Mouse (Mus musculus) stomach, embryonic 15.5 days (tissue): ENCODE data around the gene Stard7. TPM values are rescaled to one million over a fixed set of nuclear protein-coding genes. Genes with fewer than 3 reads are reported as not detected.
A peak's percentile ranks its signal among the peaks of the same experiment; 100 is the strongest.
"Not testable (repeated sequence)": the region's sequence is repeated elsewhere in the genome, so short reads cannot be mapped to it uniquely, and the experiment has no call there.

Experiments
- ATAC-seq: fragments of 200-750 bp; cut with Nextera tagmentation; 2 replicates; pipeline ENCODE4 v1.8.0; 2017; ENCODE audit warnings: low read depth, moderate number of reproducible peaks, moderate TSS enrichment; ENCODE audit not compliant: insufficient read depth, low FRiP score
- H3K27ac ChIP-seq: fragments of 300-500 bp; sonication (generic); 2 replicates; pipeline ENCODE4 v1.5.1; 2015; ENCODE audit warnings: mild to moderate bottlenecking, inconsistent platforms
- H3K27me3 ChIP-seq: fragments of 300-500 bp; sonication (generic); replicated peaks from 2 replicates; pipeline ENCODE4 v1.6.1; 2015; ENCODE audit warnings: inconsistent platforms
- H3K36me3 ChIP-seq: fragments of 300-500 bp; sonication (generic); 2 replicates; pipeline ENCODE4 v1.6.1; 2015; ENCODE audit warnings: inconsistent platforms
- H3K4me1 ChIP-seq: fragments of 300-500 bp; sonication (generic); 2 replicates; pipeline ENCODE4 v1.6.1; 2015; ENCODE audit warnings: inconsistent platforms
- H3K4me2 ChIP-seq: fragments of 300-500 bp; sonication (generic); 2 replicates; pipeline ENCODE4 v1.6.1; 2015; ENCODE audit warnings: mild to moderate bottlenecking, inconsistent platforms
- H3K4me3 ChIP-seq: fragments of 300-500 bp; sonication (generic); replicated peaks from 2 replicates; pipeline ENCODE4 v1.5.1; 2015; ENCODE audit warnings: inconsistent platforms
- H3K9ac ChIP-seq: fragments of 300-500 bp; sonication (generic); 2 replicates; pipeline ENCODE4 v1.6.1; 2015; ENCODE audit warnings: inconsistent platforms
- H3K9me3 ChIP-seq: fragments of 300-500 bp; sonication (generic); 2 replicates; pipeline ENCODE4 v1.6.1; 2016; ENCODE audit warnings: inconsistent platforms
- WGBS: fragments of 180-500 bp; shearing (Covaris S2); methylation state at CpG from one replicate; pipeline ENCODE4 v1.1.7; 2015; 5-methylcytosine and 5-hydroxymethylcytosine counted together
- polyA plus RNA-seq: library from polyadenylated mRNA; unstranded; fragments of >200 nt; fragmentation: Nextera tagmentation; extraction: Ambion mirVana; gene quantifications from 2 replicates; pipeline ENCODE4 v1.2.1, GENCODE M21; 2015

Gene Stard7
- polyA plus RNA-seq, 1 experiment from 2014 or later, result 73.7 TPM

GRCm38 (mm10) chr2:127254604-127255134 lies 15.3 kb upstream of the Stard7 start:
- Histone ChIP-seq H3K4me1 (peaks cover 3% of the 10 kb centered on the region; the same call in 1 of the 2 replicates), H3K4me3 (no peak overlapping the region), H3K27me3 (no peaks in the 10 kb centered on the region), H3K27ac (no peak overlapping the region), H3K4me2 (no peak overlapping the region), H3K9me3 (no peaks in the 10 kb centered on the region), H3K36me3 (peaks cover 26% of the 10 kb centered on the region), H3K9ac (no peak overlapping the region)
- no peak for ATAC-seq
- WGBS, result 92% methylated on average over 3 of the region's 3 CpGs

GRCm38 (mm10) chr2:127255294-127255693 lies 14.7 kb upstream of the Stard7 start:
- Histone ChIP-seq H3K4me1 (peaks cover 3% of the 10 kb centered on the region; the same call in 1 of the 2 replicates), H3K27ac (no peak overlapping the region), H3K9ac (no peak overlapping the region), H3K4me3 (no peak overlapping the region), H3K36me3 (peaks cover 27% of the 10 kb centered on the region), H3K9me3 (no peaks in the 10 kb centered on the region), H3K27me3 (no peaks in the 10 kb centered on the region), H3K4me2 (no peak overlapping the region)
- 82% methylated on average over 6 of the region's 6 CpGs for WGBS
- ATAC-seq, result no peak

GRCm38 (mm10) chr2:127259340-127259739 lies 10.7 kb upstream of the Stard7 start:
- Histone ChIP-seq H3K4me1 (no peaks in the 10 kb centered on the region), H3K4me2 (no peak overlapping the region), H3K36me3 (peaks cover 24% of the 10 kb centered on the region), H3K9me3 (no peaks in the 10 kb centered on the region), H3K4me3 (no peak overlapping the region), H3K27ac (no peak overlapping the region), H3K27me3 (no peaks in the 10 kb centered on the region), H3K9ac (no peak overlapping the region)
- no peak for ATAC-seq
- 84% methylated on average over 5 of the region's 5 CpGs for WGBS

- Histone ChIP-seq H3K4me1 (no peaks in the 10 kb centered on the region), H3K36me3 (peaks cover 12% of the 10 kb centered on the region), H3K27ac (no peak overlapping the region), H3K9ac (no peak overlapping the region), H3K9me3 (no peaks in the 10 kb centered on the region), H3K4me2 (no peak overlapping the region), H3K27me3 (no peaks in the 10 kb centered on the region), H3K4me3 (no peak overlapping the region)
- no peak for ATAC-seq
Measured at GRCm38 (mm10) chr2:127262480-127262879, 7.5 kb upstream of the Stard7 start.

- Histone ChIP-seq H3K4me1 (peaks cover 2% of the 10 kb centered on the region; the same call in 1 of the 2 replicates), H3K36me3 (no peaks in the 10 kb centered on the region), H3K4me2 (no peak overlapping the region), H3K27me3 (no peaks in the 10 kb centered on the region), H3K9me3 (no peaks in the 10 kb centered on the region), H3K27ac (no peak overlapping the region), H3K9ac (no peak overlapping the region), H3K4me3 (no peak overlapping the region)
- WGBS, result 47% methylated on average over 4 of the region's 4 CpGs
- no peak for ATAC-seq
Measured at GRCm38 (mm10) chr2:127267854-127268253, 2.2 kb upstream of the Stard7 start.

- no peaks in the 10 kb centered on the region for H3K9me3 ChIP-seq
- peak overlapping the region; percentile 81 for H3K4me2 ChIP-seq
- H3K4me1 ChIP-seq, result peaks cover 5% of the 10 kb centered on the region; the same call in 1 of the 2 replicates
- H3K9ac ChIP-seq, result peak overlapping the region; percentile 79
- no peaks in the 10 kb centered on the region for H3K27me3 ChIP-seq
- no peaks in the 10 kb centered on the region for H3K36me3 ChIP-seq
- H3K27ac ChIP-seq, result peak overlapping the region; percentile 95
- peak; percentile 92 for ATAC-seq
- peak overlapping the region; percentile 88 for H3K4me3 ChIP-seq
- under 1% methylated on average over 74 of the region's 75 CpGs for WGBS
Measured at GRCm38 (mm10) chr2:127270300-127271041, 453 bp downstream of the Stard7 start.

- Histone ChIP-seq H3K9me3 (no peaks in the 10 kb centered on the region), H3K27ac (peak overlapping the region; percentile 95), H3K36me3 (no peaks in the 10 kb centered on the region), H3K9ac (peak overlapping the region; percentile 79), H3K4me3 (peak overlapping the region; percentile 88), H3K4me2 (peak overlapping the region; percentile 81), H3K4me1 (peaks cover 5% of the 10 kb centered on the region; the same call in 1 of the 2 replicates), H3K27me3 (no peaks in the 10 kb centered on the region)
- 7% methylated on average over 8 of the region's 8 CpGs for WGBS
- ATAC-seq, result no peak
Measured at GRCm38 (mm10) chr2:127271042-127271515, 1.1 kb downstream of the Stard7 start.

GRCm38 (mm10) chr2:127272049-127272448 lies 2.0 kb downstream of the Stard7 start:
- not testable (repeated sequence) for H3K4me1 ChIP-seq, H3K27ac ChIP-seq, H3K4me2 ChIP-seq, H3K4me3 ChIP-seq, H3K9me3 ChIP-seq, ATAC-seq, H3K9ac ChIP-seq, H3K36me3 ChIP-seq, H3K27me3 ChIP-seq
- WGBS, result 87% methylated on average over 4 of the region's 4 CpGs

GRCm38 (mm10) chr2:127272806-127273205 lies 2.8 kb downstream of the Stard7 start:
- H3K4me1 ChIP-seq, result peaks cover 5% of the 10 kb centered on the region; the same call in 1 of the 2 replicates
- no peaks in the 10 kb centered on the region for H3K27me3 ChIP-seq
- WGBS, result 94% methylated on average over 3 of the region's 3 CpGs
- ATAC-seq, result no peak
- no peaks in the 10 kb centered on the region for H3K36me3 ChIP-seq
- H3K4me2 ChIP-seq, result no peak overlapping the region
- no peaks in the 10 kb centered on the region for H3K9me3 ChIP-seq
- no peak overlapping the region for H3K27ac ChIP-seq
- no peak overlapping the region for H3K4me3 ChIP-seq
- H3K9ac ChIP-seq, result no peak overlapping the region

GRCm38 (mm10) chr2:127274590-127274989 lies 4.6 kb downstream of the Stard7 start:
- peaks cover 5% of the 10 kb centered on the region; the same call in 1 of the 2 replicates for H3K4me1 ChIP-seq
- 90% methylated on average over 2 of the region's 2 CpGs for WGBS

GRCm38 (mm10) chr2:127275551-127276320 lies 5.7 kb downstream of the Stard7 start:
- peaks cover 5% of the 10 kb centered on the region; the same call in 1 of the 2 replicates for H3K4me1 ChIP-seq
- H3K36me3 ChIP-seq, result no peaks in the 10 kb centered on the region
- no peak overlapping the region for H3K4me3 ChIP-seq
- WGBS, result 71% methylated on average over 5 of the region's 5 CpGs
- no peak overlapping the region for H3K4me2 ChIP-seq
- H3K9me3 ChIP-seq, result no peaks in the 10 kb centered on the region
- ATAC-seq, result no peak
- H3K9ac ChIP-seq, result no peak overlapping the region
- H3K27me3 ChIP-seq, result no peaks in the 10 kb centered on the region
- no peak overlapping the region for H3K27ac ChIP-seq

More at GRCm38 (mm10) chr2:127274590-127274989, 4.6 kb downstream of the Stard7 start:
- Histone ChIP-seq H3K27ac (no peak overlapping the region), H3K27me3 (no peaks in the 10 kb centered on the region), H3K4me3 (no peak overlapping the region), H3K9me3 (no peaks in the 10 kb centered on the region), H3K4me2 (no peak overlapping the region), H3K9ac (no peak overlapping the region), H3K36me3 (no peaks in the 10 kb centered on the region)
- ATAC-seq, result no peak

GRCm38 (mm10) chr2:127278162-127278561 lies 8.1 kb downstream of the Stard7 start:
- Histone ChIP-seq H3K4me2 (no peak overlapping the region), H3K4me3 (no peak overlapping the region), H3K9me3 (no peaks in the 10 kb centered on the region), H3K4me1 (0 out of 2 replicates have a peak, but pooled peaks cover 3% of the 10 kb centered on the region), H3K9ac (no peak overlapping the region), H3K36me3 (no peaks in the 10 kb centered on the region), H3K27ac (no peak overlapping the region), H3K27me3 (no peaks in the 10 kb centered on the region)
- ATAC-seq, result no peak
